Mouse (Mus musculus) lung, postnatal 0 days (tissue): Measurements from ENCODE around the gene Fbxw7. TPM values are rescaled to one million over a fixed set of nuclear protein-coding genes. Genes with fewer than 3 reads are reported as not detected.

Experiments
- ATAC-seq: fragments of 200-750 bp; cut with Nextera tagmentation; 2 replicates; pipeline ENCODE4 v1.8.0; 2017; ENCODE audit warnings: moderate library complexity
- DNase-seq: peaks from one replicate; pipeline ENCODE4 v3.0.0-alpha.2; 2016; ENCODE audit warnings: low spot score
- H3K27ac ChIP-seq: fragments of 300-500 bp; sonication (generic); 2 replicates; pipeline ENCODE4 v1.5.1; 2014; ENCODE audit warnings: antibody characterized with exemption, mild to moderate bottlenecking, low read length, mixed read lengths
- H3K27me3 ChIP-seq: fragments of 300-500 bp; sonication (generic); replicated peaks from 2 replicates; pipeline ENCODE4 v1.6.1; 2014; ENCODE audit warnings: low read length, mixed read lengths; ENCODE audit not compliant: insufficient read depth
- H3K36me3 ChIP-seq: fragments of 300-500 bp; sonication (generic); 2 replicates; pipeline ENCODE4 v1.6.1; 2014; ENCODE audit warnings: low read length, mixed read lengths; ENCODE audit not compliant: insufficient read depth
- H3K4me1 ChIP-seq: fragments of 300-500 bp; sonication (generic); 2 replicates; pipeline ENCODE4 v1.6.1; 2014; ENCODE audit warnings: antibody characterized with exemption, low read depth, low read length, mixed read lengths; ENCODE audit not compliant: insufficient read depth
- H3K4me2 ChIP-seq: fragments of 300-500 bp; sonication (generic); replicated peaks from 2 replicates; pipeline ENCODE4 v1.6.1; 2014; ENCODE audit warnings: low read depth, mild to moderate bottlenecking, low read length, moderate library complexity, mixed read lengths
- H3K4me3 ChIP-seq: fragments of 300-500 bp; sonication (generic); 2 replicates; pipeline ENCODE4 v1.5.1; 2014; ENCODE audit warnings: low read depth, low read length
- H3K9ac ChIP-seq: fragments of 300-500 bp; sonication (generic); replicated peaks from 2 replicates; pipeline ENCODE4 v1.6.1; 2014; ENCODE audit warnings: low read depth, mild to moderate bottlenecking
- H3K9me3 ChIP-seq: fragments of 300-500 bp; sonication (generic); 2 replicates; pipeline ENCODE4 v1.6.1; 2016; ENCODE audit warnings: low read length, mixed read lengths
- CTCF ChIP-seq: IDR thresholded peaks from 2 replicates; pipeline ENCODE4 v1.5.1; 2016; ENCODE audit warnings: antibody characterized with exemption, mild to moderate bottlenecking
- EP300 ChIP-seq: IDR thresholded peaks from 2 replicates; pipeline ENCODE4 v1.6.1; 2016; ENCODE audit warnings: antibody characterized with exemption, mild to moderate bottlenecking, control low read depth
- WGBS: fragments of 180-500 bp; shearing (Covaris S2); extraction: QIAGEN DNeasy Blood & Tissue Kit; methylation state at CpG from one replicate; pipeline ENCODE4 v1.1.7; 2014; 5-methylcytosine and 5-hydroxymethylcytosine counted together
- polyA plus RNA-seq: library from polyadenylated mRNA; unstranded; fragments of >200 nt; fragmentation: Nextera tagmentation; extraction: Ambion mirVana; gene quantifications from 2 replicates; pipeline ENCODE4 v1.2.1, GENCODE M21; 2015

The Fbxw7 gene
- polyA plus RNA-seq, 1 experiment from 2014 or later = 8.2 TPM

- H3K27me3 ChIP-seq = no peaks in the 10 kb centered on the region
- no peaks in the 10 kb centered on the region for H3K9me3 ChIP-seq
- no peak overlapping the region for H3K4me2 ChIP-seq
- DNase-seq (no peak), ATAC-seq (no peak)
- H3K36me3 ChIP-seq = no peaks in the 10 kb centered on the region
- no peak overlapping the region for H3K9ac ChIP-seq
- TF ChIP-seq CTCF = no peak
- no peak for TF ChIP-seq EP300
- H3K4me3 ChIP-seq = no peak overlapping the region
- H3K27ac ChIP-seq = no peak overlapping the region
- no peaks in the 10 kb centered on the region for H3K4me1 ChIP-seq
Measured at GRCm38 (mm10) chr3:84808906-84809305, 6.2 kb upstream of the Fbxw7 start.

GRCm38 (mm10) chr3:84810803-84811202 lies 4.3 kb upstream of the Fbxw7 start:
- TF ChIP-seq CTCF = no peak
- no peak for TF ChIP-seq EP300
- peaks cover under 1% of the 10 kb centered on the region; the same call in 1 of the 2 replicates for H3K4me1 ChIP-seq
- DNase-seq = no peak

DNA sequence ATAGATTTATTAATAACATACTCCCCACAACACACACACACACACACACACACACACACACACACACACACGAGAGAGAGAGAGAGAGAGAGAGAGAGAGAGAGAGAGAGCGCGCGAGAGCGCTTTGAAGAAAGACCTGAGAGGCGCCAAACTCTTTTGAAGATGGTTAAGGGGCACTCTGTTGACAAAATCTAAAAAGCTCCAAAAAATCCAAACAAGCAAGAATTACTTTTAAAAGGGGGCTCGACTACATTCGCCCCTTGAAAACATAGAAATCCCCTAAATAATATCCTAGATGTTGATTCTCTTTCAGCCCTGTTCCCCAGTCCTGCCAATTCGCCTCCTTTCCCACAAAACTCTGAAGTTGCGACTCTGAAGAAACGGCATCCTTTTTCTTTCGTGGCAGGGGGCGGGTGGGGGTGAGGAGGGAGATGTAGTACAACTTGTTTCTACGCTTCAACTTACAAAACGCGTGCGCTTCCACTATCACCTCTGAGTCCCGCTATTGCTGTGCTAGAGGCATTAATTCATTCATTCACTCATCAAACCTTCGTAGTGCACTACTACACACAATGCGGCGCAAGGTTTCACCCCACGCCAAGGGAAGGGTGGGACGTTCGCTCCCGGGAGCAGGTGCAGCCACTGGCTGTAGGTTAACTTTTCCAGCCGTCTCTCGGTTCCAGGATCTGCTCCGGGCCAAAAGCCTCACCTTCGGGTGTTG lies 1.5 kb upstream of the Fbxw7 start:
- 2% methylated on average over 29 of the region's 29 CpGs for WGBS
- DNase-seq (no peak), ATAC-seq (peak; percentile 13)

More at GRCm38 (mm10) chr3:84810803-84811202, 4.3 kb upstream of the Fbxw7 start:
- ATAC-seq = no peak
- Histone ChIP-seq H3K4me3 (no peak overlapping the region), H3K4me2 (no peak overlapping the region), H3K27me3 (no peaks in the 10 kb centered on the region), H3K27ac (no peak overlapping the region), H3K9me3 (no peaks in the 10 kb centered on the region), H3K9ac (no peak overlapping the region), H3K36me3 (no peaks in the 10 kb centered on the region)

DNA sequence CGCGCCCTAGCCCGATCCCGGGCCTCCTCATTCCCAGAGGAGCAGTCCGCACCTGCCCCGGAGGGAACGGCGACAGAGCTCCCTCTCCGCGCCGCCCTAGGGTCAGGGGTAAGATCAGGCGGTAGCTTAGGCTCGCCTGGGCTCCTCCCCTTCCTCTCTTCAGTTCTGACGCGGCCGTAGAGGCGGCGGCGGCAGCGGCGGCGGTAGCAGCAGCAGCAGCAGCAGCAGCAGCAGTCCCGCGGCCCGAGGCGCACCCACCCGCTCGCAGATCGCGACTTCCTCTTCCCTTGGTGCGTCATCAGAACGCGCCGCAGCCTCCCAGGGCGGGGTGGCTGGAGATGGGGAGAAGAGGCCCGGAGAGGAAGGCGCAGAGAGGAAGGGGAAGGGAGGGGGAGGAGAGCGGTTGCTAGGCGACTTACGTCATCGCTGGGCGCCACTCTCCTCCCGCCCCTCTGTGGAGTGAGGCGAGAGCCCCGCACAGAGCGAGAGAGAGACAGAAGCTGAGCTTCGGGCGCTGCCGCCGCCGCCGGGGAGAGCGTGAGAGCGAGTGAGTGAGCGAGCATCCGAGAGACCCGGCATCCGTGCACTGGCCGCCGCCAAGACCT lies 809 bp upstream of the Fbxw7 start:
- WGBS = 3% methylated on average over 49 of the region's 60 CpGs
- Histone ChIP-seq H3K36me3 (no peaks in the 10 kb centered on the region), H3K4me3 (peak overlapping the region; percentile 96), H3K27me3 (no peaks in the 10 kb centered on the region), H3K27ac (peak overlapping the region; percentile 95), H3K9me3 (no peaks in the 10 kb centered on the region), H3K4me1 (peaks cover 6% of the 10 kb centered on the region; the same call in 1 of the 2 replicates), H3K9ac (peak overlapping the region; percentile 68), H3K4me2 (peak overlapping the region; percentile 99)
- TF ChIP-seq CTCF = no peak
- no peak for TF ChIP-seq EP300
- DNase-seq = peak; percentile 99
- peak; percentile 98 for ATAC-seq

More for the DNA sequence above, 1.5 kb upstream of the Fbxw7 start:
- Histone ChIP-seq H3K4me2 (peak overlapping the region; percentile 99), H3K4me3 (peak overlapping the region; percentile 96), H3K9ac (peak overlapping the region; percentile 63), H3K27ac (peak overlapping the region; percentile 87), H3K27me3 (no peaks in the 10 kb centered on the region), H3K9me3 (no peaks in the 10 kb centered on the region), H3K36me3 (no peaks in the 10 kb centered on the region), H3K4me1 (peaks cover 6% of the 10 kb centered on the region; the same call in 1 of the 2 replicates)
- TF ChIP-seq CTCF (no peak), EP300 (no peak)

GRCm38 (mm10) chr3:84815461-84815860 lies 393 bp downstream of the Fbxw7 start:
- Histone ChIP-seq H3K27me3 (no peaks in the 10 kb centered on the region), H3K9me3 (no peaks in the 10 kb centered on the region), H3K9ac (peak overlapping the region; percentile 68), H3K4me2 (peak overlapping the region; percentile 99), H3K4me1 (peaks cover 6% of the 10 kb centered on the region; the same call in 1 of the 2 replicates), H3K36me3 (no peaks in the 10 kb centered on the region), H3K4me3 (peak overlapping the region; percentile 96), H3K27ac (peak overlapping the region; percentile 95)
- DNase-seq (peak; percentile 59), ATAC-seq (no peak)
- WGBS = under 1% methylated on average over 29 of the region's 29 CpGs
- no peak for TF ChIP-seq EP300
- peak; percentile 11; the same call in 1 of the 2 replicates for TF ChIP-seq CTCF

DNA sequence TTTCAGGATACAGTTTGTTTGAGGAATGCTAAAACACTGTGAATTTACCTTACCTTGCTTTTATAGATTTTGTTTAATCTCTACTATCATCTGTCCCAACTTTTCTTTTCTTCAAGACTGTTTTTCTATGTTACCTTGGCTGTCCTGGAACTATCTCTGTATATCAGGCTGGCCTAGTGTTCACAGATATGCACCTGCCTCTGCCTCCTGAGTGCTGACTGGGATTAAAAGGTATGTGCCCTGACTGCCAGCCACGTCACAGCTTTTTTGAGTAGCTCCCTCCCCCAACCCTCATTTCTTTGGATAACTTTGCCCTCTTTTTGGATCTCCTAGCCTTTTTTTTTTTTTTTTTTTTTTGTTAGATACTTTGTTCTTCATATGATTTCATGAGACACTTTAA lies 1.9 kb downstream of the Fbxw7 start:
- H3K9ac ChIP-seq = no peak overlapping the region
- no peak overlapping the region for H3K4me3 ChIP-seq
- 73% methylated on average over 1 of the region's 1 CpGs for WGBS
- no peak for DNase-seq
- TF ChIP-seq EP300 (no peak), CTCF (no peak)
- no peak for ATAC-seq
- H3K4me1 ChIP-seq = peaks cover 6% of the 10 kb centered on the region; the same call in 1 of the 2 replicates
- H3K27me3 ChIP-seq = no peaks in the 10 kb centered on the region
- H3K9me3 ChIP-seq = no peaks in the 10 kb centered on the region
- no peak overlapping the region for H3K4me2 ChIP-seq
- H3K36me3 ChIP-seq = no peaks in the 10 kb centered on the region
- H3K27ac ChIP-seq = no peak overlapping the region
